Mouse (Mus musculus) frontal cortex, postnatal 36 days (tissue): ENCODE results near the gene Gm11237.
"Not testable (repeated sequence)": the region's sequence is repeated elsewhere in the genome, so short reads cannot be mapped to it uniquely, and the experiment has no call there.

Source experiments
- DNase-seq, 2 experiments: peaks; one replicate each; pipeline ENCODE4 v3.0.0; 2022; ENCODE audit warnings: low spot score in 2 of 2

Gm11237 gene

GRCm38 (mm10) chr4:73622684-73623083 lies at the start of gene Gm11237:
Gm11237 (plus strand) TSS chr4:73622984.
- DNase-seq: not testable (repeated sequence)

GRCm38 (mm10) chr4:73599248-73599647 lies 23.5 kb upstream of the Gm11237 start:
- peak; percentile 2 to 23 for DNase-seq

- DNase-seq: not testable (repeated sequence)
Measured at GRCm38 (mm10) chr4:73607581-73607980, 15.2 kb upstream of the Gm11237 start, which contains the start of gene Gm11238. Gm11238 (plus strand) TSS chr4:73607881.

GRCm38 (mm10) chr4:73637821-73638220 lies 15.0 kb downstream of the Gm11237 start, which contains the start of gene Gm11236:
Gm11236 (plus strand) TSS chr4:73638121.
- DNase-seq: not testable (repeated sequence)

GRCm38 (mm10) chr4:73661864-73662263 lies 39.1 kb downstream of the Gm11237 start:
- not testable (repeated sequence) for DNase-seq

GRCm38 (mm10) chr4:73668054-73668453 lies 45.3 kb downstream of the Gm11237 start, which contains the start of gene Gm11239:
Gm11239 (plus strand) TSS chr4:73668354.
- not testable (repeated sequence) for DNase-seq
